Comparison of ENCODE assay signal across 24 mouse cellular contexts in genomic region chr5:76437696-76438095, GRCm38 (mm10). TPM values are rescaled to one million over a fixed set of nuclear protein-coding genes. Genes with fewer than 3 reads are reported as not detected.
"Had no signal": no experiment of that assay in that cellular context is flagged by ENCODE, and none has a peak within 500 bp of the region (broad histone marks: within the 10 kb centered on the region; RNA-seq: fewer than 3 reads in every experiment).

No protein-coding gene starts in this region.

- H3K27me3 ChIP-seq: intestine, embryonic 15.5 days; kidney, embryonic 15.5 days; limb, embryonic 13.5 days; liver, embryonic 12.5 days; liver, embryonic 15.5 days; neural tube, embryonic 12.5 days; neural tube, embryonic 15.5 days; stomach, embryonic 15.5 days had no signal

- H3K4me2 ChIP-seq: intestine, embryonic 15.5 days; kidney, embryonic 15.5 days; limb, embryonic 13.5 days; liver, embryonic 12.5 days; liver, embryonic 15.5 days; midbrain, embryonic 11.5 days; neural tube, embryonic 12.5 days; neural tube, embryonic 15.5 days; stomach, embryonic 15.5 days had no signal

- H3K4me3 ChIP-seq: intestine, embryonic 15.5 days; kidney, embryonic 15.5 days; limb, embryonic 10.5 days; limb, embryonic 13.5 days; liver, embryonic 12.5 days; liver, embryonic 15.5 days; neural tube, embryonic 12.5 days; neural tube, embryonic 15.5 days; stomach, embryonic 15.5 days had no signal

- H3K36me3 ChIP-seq: intestine, embryonic 15.5 days; kidney, embryonic 15.5 days; limb, embryonic 10.5 days; limb, embryonic 13.5 days; liver, embryonic 12.5 days; liver, embryonic 15.5 days; neural tube, embryonic 12.5 days; neural tube, embryonic 15.5 days; stomach, embryonic 15.5 days had no signal

- DNase-seq: kidney, adult 11 months; kidney, adult 8-10 months; kidney, postnatal 10 days; kidney, postnatal 36 days; liver; midbrain, embryonic 14.5 days; right cerebral cortex, adult 18-20 months; right cerebral cortex, postnatal 14 days; right cerebral cortex, postnatal 4 days; thymus, adult 2 months; thymus, postnatal 14 days; thymus, postnatal 4 days had no signal

RNA-seq across cellular contexts. Expression of gene Gm7271, which starts 46.1 kb away (rescaled TPM):
- polyA plus RNA-seq: intestine, embryonic 15.5 days; kidney, embryonic 15.5 days; limb, embryonic 10.5 days; limb, embryonic 13.5 days; liver, embryonic 12.5 days; liver, embryonic 15.5 days; lung, embryonic 16.5 days; midbrain, postnatal 0 days; stomach, embryonic 15.5 days; thymus, adult 2 months had no signal
